Mouse (Mus musculus): ENCODE data around the gene Apoh.

The Apoh gene

DNA sequence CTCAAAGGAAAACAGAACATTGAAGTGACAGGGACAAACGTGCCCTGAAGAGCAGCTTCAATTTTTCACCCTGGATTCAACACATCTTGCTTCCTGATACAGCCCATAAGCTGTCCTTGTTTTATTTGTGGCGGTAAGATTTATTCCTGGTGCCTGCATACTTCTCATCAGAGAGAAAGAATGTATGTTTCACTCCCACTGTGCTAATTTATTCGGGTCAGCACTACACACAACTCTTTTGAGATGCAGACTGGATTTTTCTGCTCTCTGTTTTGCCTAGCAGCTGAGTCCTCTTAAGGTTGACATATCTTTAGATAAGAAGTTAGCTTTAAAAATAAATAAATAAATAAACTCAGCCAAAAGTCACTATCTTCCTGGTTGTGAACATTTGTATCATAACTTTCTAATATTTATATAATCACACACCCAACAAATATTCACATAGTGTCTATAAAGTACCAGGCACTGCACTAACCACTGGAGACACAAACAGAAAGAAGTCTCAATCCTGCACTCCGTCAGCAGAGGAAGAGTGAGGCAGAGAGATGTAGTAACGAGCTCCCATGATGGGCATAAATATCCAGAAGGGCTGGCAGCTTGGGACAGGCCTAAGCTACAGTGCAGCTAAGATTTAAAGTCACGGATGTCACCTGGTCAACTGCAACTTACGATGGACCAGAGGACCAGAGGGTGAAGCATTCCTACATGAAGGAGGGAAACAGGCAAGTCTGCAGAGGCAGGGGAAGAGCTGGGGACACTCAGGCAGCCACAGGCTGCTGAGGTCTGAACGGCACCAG lies 9.4 kb upstream of the Apoh start:
- no peak for DNase-seq

DNA sequence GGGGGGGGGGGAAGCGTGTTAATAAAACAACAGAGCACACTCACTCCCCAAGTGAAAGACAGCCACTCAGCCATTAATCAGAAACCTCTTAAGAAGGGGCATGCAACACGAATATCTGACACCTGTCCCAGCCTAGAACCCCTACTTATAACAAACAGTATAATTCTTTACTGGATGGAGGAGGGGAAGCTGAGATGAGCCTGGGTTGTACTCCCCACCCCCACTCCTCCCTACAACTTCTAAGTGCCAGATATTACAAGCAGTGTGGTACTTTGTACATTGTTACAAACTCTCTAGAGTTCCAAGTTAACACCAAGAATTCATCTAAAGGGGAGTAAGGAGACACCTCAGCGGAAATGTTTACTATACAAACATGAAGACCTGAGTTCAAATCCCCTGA lies 8.5 kb upstream of the Apoh start:
- DNase-seq: no peak

DNA sequence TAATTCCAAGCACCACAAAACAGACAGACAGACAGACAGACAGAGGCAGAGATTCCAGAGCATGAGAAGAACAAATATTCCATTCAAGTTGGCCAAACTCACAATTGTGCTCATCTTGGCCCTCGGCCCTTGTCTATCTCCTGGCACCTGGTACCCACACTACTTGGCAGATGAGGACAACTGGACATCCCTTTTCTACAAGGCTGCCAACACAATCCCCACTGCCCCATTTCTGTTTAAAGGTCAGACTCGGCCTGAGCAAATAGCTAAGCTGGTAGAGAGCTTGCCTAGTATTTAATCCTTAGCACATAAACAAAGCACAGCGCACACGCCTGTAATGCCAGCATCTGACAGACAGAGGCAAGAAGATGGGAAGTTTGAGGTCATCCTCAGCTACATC lies 7.6 kb upstream of the Apoh start:
- no peak for DNase-seq

DNA sequence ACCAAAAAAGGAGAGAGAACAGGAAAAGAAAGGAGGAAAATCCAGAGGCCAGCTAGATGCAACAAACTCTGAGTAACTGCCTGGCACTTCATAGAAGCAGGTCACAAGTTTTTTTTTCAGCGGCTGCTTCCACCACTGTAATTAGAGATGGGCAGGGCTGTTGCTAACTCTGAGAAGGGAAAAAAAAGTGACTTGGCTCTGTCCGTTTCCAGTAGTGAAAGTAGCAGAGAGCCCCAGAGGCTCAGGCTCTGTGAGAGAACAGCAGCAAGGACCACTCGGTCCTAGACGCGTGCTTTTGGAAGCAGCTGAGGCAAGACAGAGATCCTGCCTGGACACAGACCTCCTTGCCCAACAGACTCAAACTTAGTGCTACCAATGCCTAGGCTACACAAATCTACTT lies 6.7 kb upstream of the Apoh start:
- DNase-seq: no peak

DNA sequence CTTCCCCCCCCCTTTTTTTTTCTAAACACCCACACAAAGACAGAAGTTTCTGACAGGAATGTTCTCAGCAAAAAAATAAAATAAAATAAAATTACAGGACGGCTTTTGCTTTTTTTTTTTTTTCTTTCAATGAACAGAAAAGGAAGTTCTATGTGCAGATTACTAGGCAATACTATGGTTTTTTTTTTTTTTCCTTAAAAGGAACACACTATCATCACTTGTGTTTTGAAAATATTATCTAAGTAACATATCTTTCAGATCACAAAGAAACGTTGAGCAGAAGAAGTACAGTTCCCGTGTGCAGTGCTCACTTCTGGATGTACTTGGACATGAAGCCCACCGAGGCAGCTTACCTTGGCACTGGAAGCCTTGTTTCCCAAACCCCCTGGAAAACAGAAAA lies 2.9 kb upstream of the Apoh start:
- no peak for DNase-seq

DNA sequence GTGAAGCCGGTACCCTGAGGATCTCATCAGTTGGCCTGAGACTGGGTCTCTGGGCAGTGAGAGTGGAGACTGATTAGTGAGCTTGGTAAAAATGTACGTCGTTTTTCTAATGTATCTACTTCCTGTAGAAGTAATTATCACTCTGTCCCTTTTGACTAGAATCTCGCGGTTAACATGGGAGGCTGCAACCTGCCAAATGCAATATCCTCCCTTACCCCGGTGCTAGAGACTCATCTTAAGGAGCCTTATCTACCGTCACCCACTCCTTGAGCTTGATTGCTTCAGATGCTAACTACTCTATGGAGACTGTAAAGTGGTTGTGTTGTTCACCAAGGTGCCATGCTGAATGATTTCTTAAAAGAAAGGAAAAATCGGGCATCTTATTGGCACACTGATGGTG lies 1.4 kb upstream of the Apoh start:
- no peak for DNase-seq

- DNase-seq: peak; percentile 96
Measured at GRCm38 (mm10) chr11:108343789-108344462, 772 bp downstream of the Apoh start, which contains the start of gene Prkca. Gene Prkca, minus strand, starts transcription at chr11:108343928.

- DNase-seq: no peak
Measured at GRCm38 (mm10) chr11:108344759-108345158, 1.6 kb downstream of the Apoh start.

DNA sequence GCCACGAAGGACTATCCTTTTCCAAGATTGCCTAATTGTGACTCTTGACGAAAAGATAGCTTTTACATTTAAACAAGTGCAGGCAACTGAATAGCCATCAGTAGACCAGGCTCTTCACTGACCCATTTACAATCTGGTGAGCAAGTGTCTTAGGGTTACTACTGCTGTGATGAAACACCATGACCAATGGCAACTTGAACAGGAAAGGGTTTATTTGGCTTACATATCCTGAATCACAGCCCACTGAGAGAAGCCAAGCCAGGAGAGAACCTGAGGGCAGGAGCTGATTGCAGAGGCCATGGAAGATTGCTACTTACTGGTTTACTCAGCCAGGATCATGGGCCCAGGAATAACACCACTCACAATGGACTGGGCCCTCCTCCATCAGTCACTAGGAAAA lies 2.2 kb downstream of the Apoh start:
- DNase-seq: no peak

GRCm38 (mm10) chr11:108350799-108351198 lies 7.6 kb downstream of the Apoh start:
- no peak for DNase-seq

- no peak for DNase-seq
Measured at GRCm38 (mm10) chr11:108352842-108353388, 9.8 kb downstream of the Apoh start.

GRCm38 (mm10) chr11:108356020-108356419 lies 12.9 kb downstream of the Apoh start:
- DNase-seq: no peak

DNA sequence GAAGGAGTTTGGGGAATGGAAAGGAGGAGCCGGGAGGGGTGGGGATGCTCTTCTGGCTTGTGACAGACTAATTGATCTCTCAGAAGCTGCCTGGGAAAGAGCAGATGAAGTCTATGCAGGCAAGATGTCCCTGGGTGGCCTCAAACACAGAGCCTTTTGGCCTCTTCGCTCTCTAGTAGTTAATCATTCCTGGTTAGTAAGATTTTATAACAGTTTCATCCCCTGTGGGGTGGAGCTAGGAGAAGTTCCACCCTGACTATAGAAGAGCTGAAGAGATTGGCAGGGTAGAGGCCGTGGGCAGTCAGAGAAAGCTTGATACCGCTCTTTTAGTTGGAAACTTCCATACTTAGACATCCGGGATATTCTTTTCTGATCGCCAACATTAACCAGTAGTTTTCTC lies 15.8 kb downstream of the Apoh start:
- no peak for DNase-seq

GRCm38 (mm10) chr11:108360983-108361382 lies 17.8 kb downstream of the Apoh start:
- DNase-seq: no peak

GRCm38 (mm10) chr11:108362965-108363364 lies 19.8 kb downstream of the Apoh start:
- no peak for DNase-seq

DNA sequence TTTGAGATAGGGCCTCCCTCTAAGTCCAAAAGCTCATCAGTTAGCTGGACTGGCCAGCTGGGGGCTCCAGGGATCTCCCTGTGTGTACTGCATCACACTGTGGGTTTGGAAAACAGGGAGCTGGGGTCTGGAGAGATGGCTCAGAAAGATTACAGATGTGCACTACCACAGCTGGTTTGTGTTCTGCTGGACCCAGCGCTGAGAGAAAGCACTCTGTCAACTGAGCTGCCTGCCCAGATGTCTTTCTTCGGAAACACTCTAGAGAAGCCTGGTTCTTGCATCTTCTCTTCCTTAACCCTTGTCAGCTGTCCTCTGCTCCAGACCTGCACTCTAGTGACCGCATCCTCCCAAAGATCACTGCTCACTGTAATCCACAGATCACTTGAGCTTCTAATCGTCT lies 20.8 kb downstream of the Apoh start:
- no peak for DNase-seq

DNA sequence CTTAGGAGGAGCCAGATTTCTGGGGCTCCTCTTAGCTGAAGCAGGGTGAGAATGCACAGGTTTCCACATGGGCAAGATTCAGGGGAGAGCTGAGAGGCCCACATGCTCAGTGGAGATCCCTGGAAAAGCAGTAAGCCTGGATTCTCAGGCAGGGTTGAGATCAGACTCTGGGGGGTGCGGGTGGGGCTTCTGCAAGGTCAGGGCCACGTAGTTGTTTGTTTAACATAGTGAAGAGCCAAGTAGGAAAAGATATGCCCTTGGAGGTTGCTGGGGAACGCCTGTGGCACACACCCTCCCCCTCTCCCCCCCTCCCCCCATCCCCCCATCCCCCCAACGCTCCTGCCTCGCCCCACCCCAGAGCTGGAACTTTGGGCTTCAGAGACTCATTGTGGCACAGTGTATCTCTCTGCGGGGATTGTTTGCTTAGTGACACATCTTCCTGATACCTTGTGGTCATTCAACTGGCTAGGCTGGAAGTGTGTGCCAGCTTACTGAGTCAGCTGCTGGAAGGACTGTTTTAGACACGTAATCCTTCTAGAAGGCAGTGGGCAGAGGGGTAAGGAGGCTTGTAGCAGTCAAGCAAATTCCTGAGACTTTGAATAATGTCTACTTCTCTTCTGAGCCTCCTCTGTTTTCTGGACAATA lies 21.9 kb downstream of the Apoh start:
- no peak for DNase-seq

DNA sequence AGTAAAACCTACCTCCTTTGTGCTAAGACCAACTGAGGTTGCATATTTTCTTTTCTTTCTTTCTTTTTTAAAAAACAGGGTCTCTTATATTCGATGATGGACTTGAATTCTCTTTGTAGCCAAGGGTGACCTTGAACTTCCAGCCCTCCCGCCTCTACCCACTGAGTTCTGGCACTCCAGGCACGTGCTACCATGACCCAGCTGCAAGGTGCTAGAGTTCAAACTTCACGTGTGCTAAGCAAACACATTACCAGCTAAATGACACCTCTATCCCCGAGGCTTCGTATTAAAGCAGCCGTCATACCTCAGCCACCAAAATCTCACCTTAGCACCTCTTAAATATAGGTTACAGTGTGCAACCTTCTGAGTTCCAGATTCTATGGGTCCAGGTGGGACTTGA lies 22.4 kb downstream of the Apoh start:
- DNase-seq: no peak

GRCm38 (mm10) chr11:108367046-108367445 lies 23.9 kb downstream of the Apoh start:
- DNase-seq: no peak

DNA sequence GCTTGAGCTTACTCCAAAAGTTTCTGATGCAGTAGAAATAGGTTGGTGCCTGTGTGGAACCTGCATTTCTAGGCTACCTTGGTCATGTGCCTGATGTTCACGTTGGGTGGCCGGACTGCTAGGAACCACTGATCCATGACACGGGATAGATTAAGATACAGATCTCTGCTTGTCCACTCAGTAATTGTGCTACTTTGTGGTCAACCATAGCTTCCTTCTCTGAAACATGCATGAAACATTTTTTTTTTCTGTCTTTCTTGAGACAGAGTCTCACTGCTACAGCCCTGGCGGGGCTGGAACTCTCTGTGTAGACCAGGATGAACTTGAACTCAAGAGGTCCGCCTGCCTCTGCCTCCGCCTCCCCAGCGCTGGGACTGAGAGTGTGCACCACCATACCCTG lies 33.7 kb downstream of the Apoh start:
- DNase-seq: no peak

DNA sequence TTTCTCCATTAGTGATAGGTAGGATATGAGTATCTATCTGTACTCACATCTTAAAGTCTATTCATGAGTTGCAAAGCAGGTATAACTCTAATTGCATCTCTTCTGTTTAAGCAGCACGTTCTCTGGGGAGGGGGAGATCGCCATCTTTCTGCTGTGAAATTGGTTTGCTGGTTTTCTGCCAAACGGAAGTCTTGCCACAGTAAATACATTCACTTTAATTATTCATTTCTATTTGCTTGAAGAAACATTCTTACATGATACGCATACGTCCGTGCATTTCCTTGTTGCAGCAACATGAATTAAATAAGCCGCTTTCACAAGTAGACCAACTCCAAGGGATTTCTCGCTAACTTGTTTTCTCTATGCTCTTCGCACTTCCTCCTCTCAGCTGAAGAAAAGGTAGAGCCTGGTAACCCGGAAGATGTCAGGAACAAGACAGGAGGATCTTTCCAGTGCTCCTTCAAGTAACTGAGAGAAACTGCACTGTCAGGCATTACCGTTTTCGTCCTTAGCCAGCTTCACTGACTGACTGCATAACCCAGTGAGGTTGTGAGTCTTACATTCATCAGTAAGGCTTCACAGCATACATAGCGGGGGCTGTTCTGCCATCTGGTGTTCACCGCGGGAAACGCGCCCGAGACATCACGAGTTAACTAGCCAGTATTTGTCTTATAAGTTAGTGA lies 34.7 kb downstream of the Apoh start:
- DNase-seq: peak; percentile 79

GRCm38 (mm10) chr11:108378363-108378751 lies 35.2 kb downstream of the Apoh start:
- no peak for DNase-seq

DNA sequence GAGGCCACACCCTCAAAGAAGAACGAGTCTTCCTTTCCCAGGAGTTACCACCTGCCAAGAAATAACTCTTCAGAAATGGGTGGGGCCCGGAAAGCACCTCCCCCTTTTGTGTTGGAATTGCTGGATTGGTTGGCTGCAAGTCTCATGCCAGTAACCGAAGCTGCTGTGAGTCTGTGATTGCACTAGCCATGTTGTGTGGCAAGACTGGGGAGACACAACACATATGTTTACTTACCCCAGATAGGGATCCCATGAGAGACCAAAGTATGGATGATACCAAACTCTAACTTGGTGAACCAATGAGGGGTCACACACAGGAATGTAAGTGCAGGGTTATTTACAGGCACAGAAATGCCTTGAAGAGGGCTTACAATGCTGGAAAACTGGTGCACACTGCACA lies 39.5 kb downstream of the Apoh start:
- no peak for DNase-seq
